Mouse (Mus musculus): ENCODE results near the gene St6galnac6. TPM values are rescaled to one million over a fixed set of nuclear protein-coding genes. Genes with fewer than 3 reads are reported as not detected.

St6galnac6 gene
- total and polyA plus RNA-seq, 3 experiments = 12.5 to 26.5 TPM; not detected in 1

- Histone ChIP-seq H3K27ac (ENCODE audit: control insufficient read depth, low read depth, low read length) (no peak overlapping the region), H3K36me3 (ENCODE audit: control insufficient read depth in 1 of 2, insufficient read depth in 2 of 2, low read length in 2 of 2) (no peaks in the 10 kb centered on the region), H3K4me1 (ENCODE audit: control insufficient read depth in 1 of 2, insufficient read depth in 2 of 2, low read length in 2 of 2) (no peaks in the 10 kb centered on the region), H3K4me3 (ENCODE audit: control insufficient read depth in 1 of 2, insufficient read depth in 1 of 2, low read depth in 2 of 2, low read length in 2 of 2) (no peak overlapping the region), H3K27me3 (ENCODE audit: control insufficient read depth in 1 of 2, insufficient read depth in 2 of 2, low read length in 2 of 2) (no peaks in the 10 kb centered on the region), H3K79me2 (ENCODE audit: control insufficient read depth, insufficient read depth, low read length, poor library complexity) (no peaks in the 10 kb centered on the region), H3K9me3 (replicated peaks; ENCODE audit: insufficient read depth, low read length) (no peaks in the 10 kb centered on the region), H3K9ac (ENCODE audit: control insufficient read depth, low read depth, low read length, poor library complexity, severe bottlenecking) (no peak overlapping the region)
- DNase-seq (ENCODE audit: low read depth, low spot score) = no peak
- TF ChIP-seq KAT2A (conservative IDR thresholded peaks at IDR 0.05; ENCODE audit: low read depth, low read length) (no peak), CHD2 (IDR thresholded peaks at IDR 0.05; ENCODE audit: low read length) (no peak), TAL1 (IDR thresholded peaks at IDR 0.05; ENCODE audit: low read length) (no peak), TCF12 (IDR thresholded peaks at IDR 0.05; ENCODE audit: low read depth, low read length) (no peak), CHD1 (IDR thresholded peaks at IDR 0.05; ENCODE audit: low read depth, low read length) (no peak), USF2 (IDR thresholded peaks at IDR 0.05; ENCODE audit: borderline replicate concordance in 1 of 2, insufficient read depth in 1 of 2, low read depth in 1 of 2, low read length in 2 of 2) (no peak), TBP (IDR thresholded peaks at IDR 0.05; ENCODE audit: low read depth, low read length) (no peak), UBTF (IDR thresholded peaks at IDR 0.05; ENCODE audit: borderline replicate concordance, insufficient read depth, low read depth, low read length) (no peak), SMC3 (IDR thresholded peaks at IDR 0.05; ENCODE audit: low read depth, low read length) (no peak)
These were observed 27.9 kb downstream of the St6galnac6 start for GRCm38 (mm10) chr2:32627266-32628043.

DNA sequence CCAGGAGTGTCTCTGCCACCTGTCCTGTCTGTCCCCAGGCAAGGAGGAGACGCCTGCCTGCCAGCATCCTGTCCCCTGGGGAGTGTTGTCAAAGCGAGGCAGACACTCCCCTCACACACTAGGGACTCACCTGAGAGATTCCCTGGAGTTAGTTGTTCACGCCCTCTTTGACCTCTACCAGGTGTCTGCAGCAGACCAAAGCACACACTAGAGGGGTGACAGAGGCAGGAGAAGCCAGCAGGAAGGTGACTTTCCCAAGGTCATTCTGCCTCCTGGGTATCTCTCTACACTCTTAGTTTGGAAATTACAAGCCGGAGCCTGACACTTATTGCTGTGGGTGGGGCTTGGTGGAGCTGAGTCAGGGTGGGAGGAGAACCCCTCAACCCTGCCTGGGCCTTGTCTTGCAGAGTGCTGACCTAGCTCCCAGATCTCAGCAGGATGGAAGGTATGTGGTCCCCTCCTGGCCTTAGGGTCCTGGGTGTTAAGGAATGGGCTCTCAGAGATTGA lies 28.6 kb downstream of the St6galnac6 start:
- no peak for DNase-seq (ENCODE audit: low read depth, low spot score)
- no peak overlapping the region for H3K4me3 ChIP-seq (ENCODE audit: control insufficient read depth in 1 of 2, insufficient read depth in 1 of 2, low read depth in 2 of 2, low read length in 2 of 2)
- H3K9ac ChIP-seq (ENCODE audit: control insufficient read depth, low read depth, low read length, poor library complexity, severe bottlenecking) = no peak overlapping the region
- no peaks in the 10 kb centered on the region for H3K36me3 ChIP-seq (ENCODE audit: control insufficient read depth in 1 of 2, insufficient read depth in 2 of 2, low read length in 2 of 2)
- no peaks in the 10 kb centered on the region for H3K4me1 ChIP-seq (ENCODE audit: control insufficient read depth in 1 of 2, insufficient read depth in 2 of 2, low read length in 2 of 2)
- H3K27me3 ChIP-seq (ENCODE audit: control insufficient read depth in 1 of 2, insufficient read depth in 2 of 2, low read length in 2 of 2) = no peaks in the 10 kb centered on the region
- no peaks in the 10 kb centered on the region for H3K79me2 ChIP-seq (ENCODE audit: control insufficient read depth, insufficient read depth, low read length, poor library complexity)
- no peak overlapping the region for H3K27ac ChIP-seq (ENCODE audit: control insufficient read depth, low read depth, low read length)
- H3K9me3 ChIP-seq (replicated peaks; ENCODE audit: insufficient read depth, low read length) = no peaks in the 10 kb centered on the region
- TF ChIP-seq MAX (IDR thresholded peaks at IDR 0.05; ENCODE audit: low read length) (no peak), SMC3 (IDR thresholded peaks at IDR 0.05; ENCODE audit: low read depth, low read length) (no peak), MAFK (IDR thresholded peaks at IDR 0.05; ENCODE audit: borderline replicate concordance, low read depth, low read length) (no peak)

GRCm38 (mm10) chr2:32628729-32629128 lies 29.2 kb downstream of the St6galnac6 start:
- Histone ChIP-seq H3K9me3 (replicated peaks; ENCODE audit: insufficient read depth, low read length) (no peaks in the 10 kb centered on the region), H3K27ac (ENCODE audit: control insufficient read depth, low read depth, low read length) (no peak overlapping the region), H3K79me2 (ENCODE audit: control insufficient read depth, insufficient read depth, low read length, poor library complexity) (no peaks in the 10 kb centered on the region)

More at GRCm38 (mm10) chr2:32628729-32629128, 29.2 kb downstream of the St6galnac6 start:
- H3K4me1 ChIP-seq (ENCODE audit: control insufficient read depth in 1 of 2, insufficient read depth in 2 of 2, low read length in 2 of 2) = no peaks in the 10 kb centered on the region
- no peak overlapping the region for H3K4me3 ChIP-seq (ENCODE audit: control insufficient read depth in 1 of 2, insufficient read depth in 1 of 2, low read depth in 2 of 2, low read length in 2 of 2)
- no peak for DNase-seq (ENCODE audit: low read depth, low spot score)
- H3K36me3 ChIP-seq (ENCODE audit: control insufficient read depth in 1 of 2, insufficient read depth in 2 of 2, low read length in 2 of 2) = no peaks in the 10 kb centered on the region
- H3K27me3 ChIP-seq (ENCODE audit: control insufficient read depth in 1 of 2, insufficient read depth in 2 of 2, low read length in 2 of 2) = no peaks in the 10 kb centered on the region
- H3K9ac ChIP-seq (ENCODE audit: control insufficient read depth, low read depth, low read length, poor library complexity, severe bottlenecking) = no peak overlapping the region
- TF ChIP-seq RCOR1 (IDR thresholded peaks at IDR 0.05; ENCODE audit: low read depth, low read length) (no peak), ZC3H11A (IDR thresholded peaks at IDR 0.05; ENCODE audit: low read depth, low read length) (no peak), NRF1 (IDR thresholded peaks at IDR 0.05; ENCODE audit: insufficient read depth, low read depth, low read length, poor library complexity, severe bottlenecking) (no peak), SMC3 (IDR thresholded peaks at IDR 0.05; ENCODE audit: low read depth, low read length) (no peak), SIN3A (IDR thresholded peaks at IDR 0.05; ENCODE audit: low read length) (no peak), POLR2A (IDR thresholded peaks at IDR 0.05; ENCODE audit: control insufficient read depth in 1 of 2, insufficient read depth in 1 of 2, low read depth in 1 of 2, low read length in 2 of 2, poor library complexity in 1 of 2) (no peak)

Measured in MEL (cell line).